ENCODE assay signal across 15 mouse cellular contexts in genomic region chr7:109440697-109441269, GRCm38 (mm10). TPM values are rescaled to one million over a fixed set of nuclear protein-coding genes. Genes with fewer than 3 reads are reported as not detected.
DNase-seq lines count a peak whose midpoint lies in the region; ATAC-seq lines count a peak whose summit lies in the region.
"Had no signal": no experiment of that assay in that cellular context is flagged by ENCODE, and none has a peak within 500 bp of the region (broad histone marks: within the 10 kb centered on the region; RNA-seq: fewer than 3 reads in every experiment).

No protein-coding gene starts in this region.

- H3K27ac ChIP-seq in midbrain, embryonic 12.5 days (replicated peaks): 0 out of 2 replicates have a peak overlapping the region, but pooled peaks have one; percentile 94
- H3K27ac ChIP-seq: limb, embryonic 12.5 days; neural tube, embryonic 13.5 days had no signal

- no peaks in the 10 kb centered on the region for H3K36me3 ChIP-seq in midbrain, embryonic 12.5 days
- H3K36me3 ChIP-seq: heart, embryonic 12.5 days; limb, embryonic 12.5 days; neural tube, embryonic 13.5 days had no signal

- 87% methylated on average over 9 of the region's 9 CpGs for WGBS in midbrain, embryonic 12.5 days

- no peaks in the 10 kb centered on the region for H3K27me3 ChIP-seq in midbrain, embryonic 12.5 days
- H3K27me3 ChIP-seq: neural tube, embryonic 13.5 days had no signal

- H3K9me3 ChIP-seq in midbrain, embryonic 12.5 days: no peaks in the 10 kb centered on the region
- H3K9me3 ChIP-seq: heart, embryonic 12.5 days; limb, embryonic 12.5 days; neural tube, embryonic 13.5 days had no signal

- ATAC-seq in midbrain, embryonic 12.5 days (ENCODE audit: low FRiP score, low read depth): no peak

- H3K4me2 ChIP-seq in midbrain, embryonic 12.5 days (replicated peaks): peak overlapping the region; percentile 66
- H3K4me2 ChIP-seq: heart, embryonic 12.5 days; limb, embryonic 12.5 days had no signal

- 0 out of 2 replicates have a peak overlapping the region, but pooled peaks have one; percentile 6 for H3K4me3 ChIP-seq in midbrain, embryonic 12.5 days
- H3K4me3 ChIP-seq: heart, embryonic 12.5 days; limb, embryonic 12.5 days; neural tube, embryonic 13.5 days had no signal

- peaks cover 37% of the 10 kb centered on the region; the same call in 1 of the 2 replicates for H3K4me1 ChIP-seq in midbrain, embryonic 12.5 days
- H3K4me1 ChIP-seq: heart, embryonic 12.5 days had no signal

- peak; percentile 23 for DNase-seq in heart, adult 11 months
- no peak for DNase-seq in heart, adult 8-10 months (ENCODE audit: low spot score)
- peak; percentile 24 for DNase-seq in 416B (ENCODE audit: low read depth)
- DNase-seq in MN1 (ENCODE audit: low spot score): peak; percentile 31
- DNase-seq in spleen, adult 18-20 months: no peak
- DNase-seq in spleen, postnatal 36 days (ENCODE audit: low spot score in 2 of 2): no peak
- DNase-seq: adrenal gland, adult 8-10 months; cerebellum, postnatal 36 days; gastrocnemius, postnatal 10 days; kidney, postnatal 36 days; thymus, postnatal 36 days had no signal

- no peak overlapping the region for H3K9ac ChIP-seq in midbrain, embryonic 12.5 days (replicated peaks)
- H3K9ac ChIP-seq: heart, embryonic 12.5 days; limb, embryonic 12.5 days; neural tube, embryonic 13.5 days had no signal

RNA-seq across cellular contexts. Expression of gene Stk33, which starts 1.9 kb away (rescaled TPM):
- total RNA-seq in heart, adult 8-10 months (2022): under 1 TPM in 2 of 4 experiments, not detected in 2; 0.14 to 0.25 TPM
- polyA plus RNA-seq in midbrain, embryonic 12.5 days (2016; fragmentation: Nextera tagmentation; extraction: Ambion mirVana): 20.8 and 27.0 TPM in 2 replicates
- total RNA-seq: gastrocnemius, postnatal 10 days had no signal

Comparison
In these comparisons a context has a peak if more than half of its experiments do, and no peak if none do; other contexts are left out.
1. DNase-seq: peak in heart, adult 11 months (single experiment), 416B (single experiment) and MN1 (single experiment); none in heart, adult 8-10 months (single experiment), spleen, adult 18-20 months (0 of 2) and spleen, postnatal 36 days (0 of 2).